Mouse (Mus musculus) embryonic fibroblast, embryonic 13.5 days (primary cell): ENCODE results near the gene Itga1. TPM values are rescaled to one million over a fixed set of nuclear protein-coding genes. Genes with fewer than 3 reads are reported as not detected.

ENCODE experiments used
- H3K27ac ChIP-seq: 2 replicates; pipeline ENCODE4 v1.5.1; 2012; ENCODE audit warnings: low read length, control low read depth, inconsistent platforms; ENCODE audit not compliant: insufficient read depth
- H3K4me1 ChIP-seq: 2 replicates; pipeline ENCODE4 v1.6.1; 2011; ENCODE audit warnings: low read length; ENCODE audit not compliant: control insufficient read depth, insufficient read depth
- H3K4me3 ChIP-seq: 2 replicates; pipeline ENCODE4 v1.5.1; 2011; ENCODE audit warnings: mild to moderate bottlenecking, control low read depth, low read length; ENCODE audit not compliant: insufficient read depth
- CTCF ChIP-seq: IDR thresholded peaks from 2 replicates; pipeline ENCODE4 v1.5.1; 2011; ENCODE audit warnings: mild to moderate bottlenecking, control low read depth, low read length, moderate library complexity, borderline replicate concordance; ENCODE audit not compliant: insufficient read depth
- POLR2A ChIP-seq: IDR thresholded peaks from 2 replicates; pipeline ENCODE4 v1.6.1; 2011; ENCODE audit warnings: low read depth, mild to moderate bottlenecking, control low read depth, low read length, moderate library complexity
- polyA plus RNA-seq: library from polyadenylated mRNA; stranded (reverse); fragments of >200 nt; gene quantifications from 2 replicates; pipeline ENCODE4 v1.2.4, GENCODE M21; 2011; ENCODE audit warnings: low read depth; ENCODE audit not compliant: missing spikeins, insufficient read length

Gene Itga1
- polyA plus RNA-seq, 1 experiment, result 23.1 TPM

DNA sequence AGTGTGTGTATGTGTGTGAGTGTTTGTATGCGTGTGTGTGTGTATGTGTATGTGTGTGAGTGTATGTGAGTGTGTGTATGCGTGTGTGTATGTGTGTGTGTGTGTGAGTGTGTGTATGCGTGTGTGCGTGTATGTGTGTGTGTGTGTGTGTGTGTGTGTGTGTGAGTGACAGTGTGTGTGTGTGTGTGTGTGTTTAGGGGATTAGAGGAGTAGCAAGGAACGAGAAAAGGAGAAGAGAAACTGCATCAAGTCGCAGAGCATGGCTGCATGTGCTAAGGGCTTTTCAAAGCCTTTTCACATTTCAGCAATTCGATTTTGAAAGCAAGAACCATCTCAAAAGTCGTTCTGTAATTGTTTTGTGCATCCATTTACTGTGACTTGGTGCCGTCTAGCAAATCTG, 191.1 kb downstream of the Itga1 start:
- H3K4me1 ChIP-seq, result no peaks in the 10 kb centered on the region; the same call in 1 of the 2 replicates
- no peak overlapping the region for H3K27ac ChIP-seq
- no peak overlapping the region for H3K4me3 ChIP-seq
- TF ChIP-seq CTCF, result no peak
- no peak for TF ChIP-seq POLR2A

DNA sequence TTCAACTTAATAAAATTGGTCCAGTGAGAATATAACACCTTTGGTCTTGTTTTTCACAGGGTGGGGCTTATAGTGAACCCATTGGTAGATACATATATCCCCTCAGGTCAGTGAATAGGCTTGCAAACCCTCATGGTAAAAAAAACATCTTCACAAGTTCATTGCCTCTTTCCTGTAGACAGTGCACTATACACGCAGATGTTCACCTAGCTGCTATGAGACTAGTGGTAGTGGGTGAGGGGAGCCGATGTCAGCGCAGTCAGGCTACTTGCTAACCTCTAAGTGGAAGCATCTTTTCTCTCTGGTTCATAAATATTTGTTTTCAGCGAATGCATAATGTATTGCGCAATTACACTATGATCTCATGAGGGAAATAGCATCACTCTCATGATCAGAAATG, 192.2 kb downstream of the Itga1 start:
- Histone ChIP-seq H3K4me1 (no peaks in the 10 kb centered on the region; the same call in 1 of the 2 replicates), H3K27ac (no peak overlapping the region), H3K4me3 (no peak overlapping the region)
- TF ChIP-seq CTCF (no peak), POLR2A (no peak)

DNA sequence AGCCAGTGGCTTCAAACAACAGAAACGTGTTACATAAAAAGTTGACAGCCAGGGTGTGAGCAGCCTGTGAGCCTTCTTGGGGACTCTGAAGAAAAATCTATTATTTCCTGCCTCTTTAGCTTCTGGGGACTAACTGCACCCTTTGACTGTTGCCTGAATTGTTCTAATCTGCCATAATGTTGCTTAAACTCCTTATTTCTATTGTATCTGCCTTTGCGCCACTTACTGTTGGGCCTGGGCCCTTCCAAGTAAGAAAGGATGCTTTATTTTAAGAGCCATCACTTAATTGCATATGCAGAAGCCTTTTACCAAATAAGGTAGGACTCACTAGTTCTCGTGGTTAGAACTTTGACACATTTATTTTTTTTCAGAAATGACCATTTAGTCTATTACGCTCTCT, 193.9 kb downstream of the Itga1 start:
- no peak overlapping the region for H3K4me3 ChIP-seq
- TF ChIP-seq POLR2A (no peak), CTCF (no peak)
- H3K27ac ChIP-seq, result no peak overlapping the region
- no peaks in the 10 kb centered on the region; the same call in 1 of the 2 replicates for H3K4me1 ChIP-seq

Other genes with a start within 250 kb of the Itga1 start
- 1.1 and 1.3 TPM in 2 replicates for gene Itga2, start 169.9 kb downstream of the Itga1 start, polyA plus RNA-seq
- 14.1 and 17.0 TPM in 2 replicates for gene Pelo, start 11.8 kb downstream of the Itga1 start, polyA plus RNA-seq
- 3.5 and 6.6 TPM in 2 replicates for gene Gm49395, start within 50 bp of the Itga1 start, polyA plus RNA-seq